Mouse (Mus musculus) small intestine, adult 2 months (tissue): ENCODE data around the gene Foxp1. TPM values are rescaled to one million over a fixed set of nuclear protein-coding genes. Genes with fewer than 3 reads are reported as not detected.

ENCODE experiments used
- H3K27ac ChIP-seq: fragments of 200-500 bp; 2 replicates; pipeline ENCODE4 v1.5.1; 2012; ENCODE audit warnings: low read depth, low read length, control low read depth, inconsistent platforms; ENCODE audit not compliant: insufficient read depth
- H3K27me3 ChIP-seq: fragments of 200-500 bp; 2 replicates; pipeline ENCODE4 v1.6.1; 2012; ENCODE audit warnings: mild to moderate bottlenecking, moderate library complexity, low read length, inconsistent platforms; ENCODE audit not compliant: control insufficient read depth, insufficient read depth
- H3K36me3 ChIP-seq: fragments of 200-500 bp; 2 replicates; pipeline ENCODE4 v1.6.1; 2012; ENCODE audit warnings: mild to moderate bottlenecking, low read length, control low read depth, inconsistent platforms; ENCODE audit not compliant: control insufficient read depth, insufficient read depth
- H3K4me1 ChIP-seq: fragments of 200-500 bp; 2 replicates; pipeline ENCODE4 v1.6.1; 2012; ENCODE audit warnings: low read length, inconsistent platforms, mixed read lengths; ENCODE audit not compliant: control insufficient read depth, insufficient read depth, insufficient read length
- H3K4me3 ChIP-seq: fragments of 200-500 bp; 2 replicates; pipeline ENCODE4 v1.5.1; 2012; ENCODE audit warnings: low read depth, mild to moderate bottlenecking, control low read depth, inconsistent platforms, low read length, moderate library complexity
- CTCF ChIP-seq: fragments of 200-500 bp; IDR thresholded peaks from 2 replicates; pipeline ENCODE4 v1.5.1; 2012; ENCODE audit warnings: low read depth, mild to moderate bottlenecking, control low read depth, inconsistent platforms, low read length, moderate library complexity, mixed read lengths; ENCODE audit not compliant: insufficient replicate concordance, insufficient read length; ENCODE audit errors: extremely low read depth
- POLR2A ChIP-seq: fragments of 200-500 bp; IDR thresholded peaks from 2 replicates; pipeline ENCODE4 v1.6.1; 2012; ENCODE audit warnings: low read depth, mild to moderate bottlenecking, control low read depth, inconsistent platforms, low read length, moderate library complexity
- WGBS: fragments of 180-500 bp; shearing (Covaris S2); methylation state at CpG from one replicate; pipeline ENCODE4 v1.1.7; 2018; 5-methylcytosine and 5-hydroxymethylcytosine counted together
- polyA plus RNA-seq: library from polyadenylated mRNA; depleted of rRNA; stranded (reverse); fragments of >200 nt; gene quantifications from 2 replicates; pipeline ENCODE4 v1.2.3, GENCODE M21; 2012

The Foxp1 gene
- polyA plus RNA-seq, 1 experiment, result 52.2 TPM

DNA sequence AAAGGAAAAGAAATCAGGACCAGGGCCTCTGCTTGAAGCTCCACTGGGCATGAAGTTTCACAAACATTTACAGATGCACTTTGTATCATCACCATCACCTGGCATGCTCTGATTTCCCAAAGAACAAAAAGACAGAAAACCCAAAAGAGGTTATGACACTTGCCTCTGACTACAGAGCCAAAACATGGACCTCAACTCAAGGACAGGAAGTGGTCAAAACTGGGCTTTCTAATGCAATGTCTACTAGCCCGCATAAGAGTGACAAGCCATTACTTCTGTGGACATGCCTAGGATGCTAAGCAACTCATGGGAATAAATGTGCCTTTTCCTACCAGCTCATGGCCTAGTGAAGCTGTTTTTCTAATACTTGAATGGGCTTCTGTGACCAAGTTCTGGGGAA lies 526.2 kb downstream of the Foxp1 start:
- WGBS, result 72% methylated on average over 1 of the region's 1 CpGs
- peaks cover 9% of the 10 kb centered on the region for H3K4me1 ChIP-seq
- no peak for TF ChIP-seq POLR2A
- TF ChIP-seq CTCF, result no peak
- H3K27ac ChIP-seq, result no peak overlapping the region
- H3K36me3 ChIP-seq, result peaks cover 2% of the 10 kb centered on the region; the same call in 1 of the 2 replicates
- H3K27me3 ChIP-seq, result no peaks in the 10 kb centered on the region
- no peak overlapping the region for H3K4me3 ChIP-seq

DNA sequence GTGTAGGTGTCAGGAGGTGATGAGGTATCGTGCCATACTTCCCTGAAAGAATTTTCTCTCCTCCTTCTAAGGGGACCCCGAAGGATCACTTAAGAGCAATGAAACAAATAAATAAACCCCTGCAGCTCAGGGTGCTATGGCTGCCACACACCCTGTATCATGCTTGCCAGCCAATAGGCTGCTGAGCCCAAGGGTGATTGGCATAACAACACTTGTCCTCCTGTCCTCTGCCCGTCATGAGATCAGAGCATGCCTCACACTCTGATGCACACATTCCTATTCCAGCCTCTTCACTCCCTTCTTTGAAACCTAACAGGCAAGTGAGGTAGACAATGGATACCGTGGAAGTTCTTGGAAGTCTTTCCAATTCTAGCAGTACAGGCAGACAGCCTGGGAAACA lies 526.8 kb downstream of the Foxp1 start:
- peaks cover 9% of the 10 kb centered on the region for H3K4me1 ChIP-seq
- no peak overlapping the region for H3K27ac ChIP-seq
- no peaks in the 10 kb centered on the region; the same call in 1 of the 2 replicates for H3K36me3 ChIP-seq
- H3K27me3 ChIP-seq, result no peaks in the 10 kb centered on the region
- TF ChIP-seq POLR2A (no peak), CTCF (no peak)
- H3K4me3 ChIP-seq, result no peak overlapping the region
- WGBS, result 86% methylated on average over 4 of the region's 4 CpGs

GRCm38 (mm10) chr6:98994902-98995301 lies 527.6 kb downstream of the Foxp1 start:
- Histone ChIP-seq H3K27ac (no peak overlapping the region), H3K4me3 (no peak overlapping the region), H3K4me1 (peaks cover 9% of the 10 kb centered on the region), H3K27me3 (no peaks in the 10 kb centered on the region), H3K36me3 (no peaks in the 10 kb centered on the region; the same call in 1 of the 2 replicates)
- TF ChIP-seq CTCF, result no peak
- TF ChIP-seq POLR2A, result no peak
- WGBS, result 81% methylated on average over 4 of the region's 4 CpGs

DNA sequence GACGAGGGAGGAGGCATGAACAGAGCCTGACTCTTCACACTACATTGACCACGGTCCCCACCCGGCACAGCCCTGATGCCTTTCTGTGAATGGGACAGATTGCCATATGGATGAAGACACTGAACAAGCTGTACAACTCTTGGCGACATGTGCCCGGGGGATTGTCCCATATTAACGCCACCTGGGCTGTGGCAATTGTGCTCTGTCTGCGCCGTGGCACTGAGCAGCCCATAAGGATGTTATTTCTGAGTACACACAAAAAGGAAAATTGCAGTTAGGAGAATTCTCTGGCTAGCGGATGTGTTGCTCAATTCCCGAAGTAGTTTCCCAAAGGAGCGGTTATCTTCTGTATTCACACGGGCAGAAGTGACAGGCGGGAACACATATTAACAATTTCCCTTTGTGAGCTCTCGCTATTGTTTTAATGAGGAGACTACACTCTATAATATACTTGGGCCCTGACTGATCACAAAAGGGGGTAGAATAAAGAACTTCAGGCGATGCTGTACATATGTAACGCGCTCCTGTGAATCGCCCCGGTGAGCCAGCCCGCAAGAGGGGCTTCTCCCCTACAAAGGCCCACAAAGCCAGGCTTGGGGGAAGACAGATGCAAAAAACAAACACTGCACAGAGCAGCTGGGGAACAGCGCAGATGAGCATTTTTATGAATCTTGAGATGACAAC lies 528.3 kb downstream of the Foxp1 start:
- H3K4me3 ChIP-seq, result no peak overlapping the region
- peaks cover 9% of the 10 kb centered on the region for H3K4me1 ChIP-seq
- H3K27ac ChIP-seq, result no peak overlapping the region
- H3K27me3 ChIP-seq, result no peaks in the 10 kb centered on the region
- 81% methylated on average over 21 of the region's 21 CpGs for WGBS
- no peaks in the 10 kb centered on the region; the same call in 1 of the 2 replicates for H3K36me3 ChIP-seq
- TF ChIP-seq CTCF (no peak), POLR2A (no peak)

- peaks cover 9% of the 10 kb centered on the region for H3K4me1 ChIP-seq
- H3K4me3 ChIP-seq, result no peak overlapping the region
- TF ChIP-seq POLR2A (no peak), CTCF (no peak)
- no peak overlapping the region for H3K27ac ChIP-seq
- WGBS, result 39% methylated on average over 3 of the region's 3 CpGs
- no peaks in the 10 kb centered on the region for H3K27me3 ChIP-seq
- no peaks in the 10 kb centered on the region for H3K36me3 ChIP-seq
Observed at GRCm38 (mm10) chr6:98993231-98993630, 529.3 kb downstream of the Foxp1 start.

DNA sequence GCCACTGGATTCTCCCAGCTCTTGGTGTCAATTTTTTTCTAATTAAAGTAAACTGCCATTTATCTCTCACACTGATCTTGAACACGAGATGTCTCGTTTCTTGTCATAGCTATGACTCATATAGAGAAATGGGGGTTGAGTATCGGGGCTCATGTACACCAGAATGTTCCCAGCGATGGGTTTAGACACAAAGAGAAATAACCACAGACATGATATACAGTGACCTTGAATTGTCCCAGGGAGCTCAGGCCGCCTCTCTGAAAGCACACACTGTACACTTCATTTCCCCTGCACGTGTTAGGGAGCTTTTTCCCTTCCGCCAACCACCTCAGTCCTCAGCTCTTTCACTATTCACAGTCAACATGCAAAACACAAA lies 529.8 kb downstream of the Foxp1 start:
- no peak for TF ChIP-seq CTCF
- 66% methylated on average over 7 of the region's 7 CpGs for WGBS
- Histone ChIP-seq H3K36me3 (no peaks in the 10 kb centered on the region), H3K27me3 (no peaks in the 10 kb centered on the region), H3K4me1 (peaks cover 8% of the 10 kb centered on the region), H3K27ac (no peak overlapping the region), H3K4me3 (no peak overlapping the region)

DNA sequence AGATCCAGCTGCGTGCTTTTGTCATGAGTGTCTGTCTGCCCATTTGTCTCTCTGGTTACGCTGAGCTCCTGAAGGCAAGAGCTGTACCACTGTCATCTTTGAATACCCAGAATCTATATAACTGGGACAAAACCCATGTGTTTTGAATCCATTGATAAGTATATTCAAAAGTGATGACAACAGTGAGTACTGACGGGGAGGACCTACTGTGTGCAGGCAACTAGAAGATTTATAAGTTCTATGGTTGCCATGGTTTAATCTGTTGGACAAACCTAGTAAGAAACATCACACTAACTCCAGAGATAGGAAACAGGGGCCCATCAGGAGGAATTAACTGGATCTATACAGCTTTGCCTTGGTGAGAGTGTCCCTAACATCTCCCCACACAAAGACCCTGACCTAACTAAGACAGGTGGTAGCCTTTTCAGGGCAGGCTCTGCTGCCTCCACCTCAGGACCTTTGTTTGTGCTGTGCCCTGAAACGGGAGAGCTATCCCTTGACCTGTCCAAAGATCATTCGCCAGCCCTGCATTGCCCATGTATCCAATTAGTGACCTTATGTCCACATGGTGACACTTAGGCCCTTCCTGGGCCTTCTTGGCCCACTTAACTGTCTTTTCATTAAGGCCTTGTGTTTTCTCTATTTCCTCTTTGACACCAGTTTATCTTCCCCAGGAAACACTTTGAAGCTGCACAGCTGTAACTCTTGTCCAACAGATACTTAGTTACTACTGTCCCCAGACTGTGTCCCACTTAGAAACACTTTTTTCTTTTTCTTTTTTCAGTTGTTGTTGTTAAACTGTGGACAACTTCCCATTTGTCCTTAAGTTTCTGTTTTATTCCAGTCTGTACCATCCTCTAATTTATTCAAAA lies 530.4 kb downstream of the Foxp1 start:
- Histone ChIP-seq H3K36me3 (no peaks in the 10 kb centered on the region), H3K4me1 (peaks cover 6% of the 10 kb centered on the region), H3K27ac (no peak overlapping the region), H3K27me3 (no peaks in the 10 kb centered on the region), H3K4me3 (no peak overlapping the region)
- TF ChIP-seq CTCF, result no peak
- TF ChIP-seq POLR2A, result no peak
- WGBS, result 86% methylated on average over 5 of the region's 5 CpGs
